Mouse (Mus musculus): ENCODE measurements around the gene Adck1. TPM values are rescaled to one million over a fixed set of nuclear protein-coding genes. Genes with fewer than 3 reads are reported as not detected.

Adck1 gene
- total and polyA plus RNA-seq, 3 experiments: 26.8 to 33.3 (median 29.4) TPM

DNA sequence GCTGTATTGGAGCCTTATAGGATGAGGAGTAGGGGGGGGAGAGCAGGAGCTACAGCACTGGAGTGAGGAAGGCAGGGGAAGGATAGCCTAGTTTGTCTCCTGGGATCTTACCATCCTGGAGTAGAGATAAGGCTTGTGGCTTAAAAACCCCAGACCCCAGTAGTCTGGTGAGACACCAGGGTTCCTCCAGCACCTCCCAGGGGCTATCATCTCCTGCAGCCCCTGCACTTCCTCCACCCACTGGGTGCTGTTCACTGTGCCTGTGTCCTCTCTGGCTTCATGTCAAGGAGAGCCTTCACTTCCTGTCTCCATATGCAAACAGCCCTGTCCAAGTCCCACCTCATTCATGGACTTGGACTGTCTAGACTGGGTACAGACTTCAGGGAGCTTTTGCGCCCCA, 96.7 kb downstream of the Adck1 start:
- H3K27ac ChIP-seq (ENCODE audit: insufficient read depth, low read depth): no peak overlapping the region
- TF ChIP-seq MEF2A (IDR thresholded peaks at IDR 0.05; ENCODE audit: borderline replicate concordance, low read depth, low read length): no peak
- no peak for TF ChIP-seq KAT2A (IDR thresholded peaks at IDR 0.05; ENCODE audit: insufficient replicate concordance, low read length)
- TF ChIP-seq BHLHE40 (IDR thresholded peaks at IDR 0.05; ENCODE audit: low read depth, low read length): no peak
- no peak for TF ChIP-seq USF2 (conservative IDR thresholded peaks at IDR 0.05; ENCODE audit: low read depth, low read length)
- no peak for TF ChIP-seq UBTF (IDR thresholded peaks at IDR 0.05; ENCODE audit: low read depth, low read length)
- no peak for TF ChIP-seq SIN3A (IDR thresholded peaks at IDR 0.05; ENCODE audit: low read length)
- TF ChIP-seq TCF12 (IDR thresholded peaks at IDR 0.05; ENCODE audit: low read depth, low read length): no peak
- TF ChIP-seq NRF1 (IDR thresholded peaks at IDR 0.05; ENCODE audit: low read depth, low read length): no peak
- TF ChIP-seq TBP (conservative IDR thresholded peaks at IDR 0.05; ENCODE audit: low read depth, low read length): no peak
- TF ChIP-seq ETS1 (conservative IDR thresholded peaks at IDR 0.05; ENCODE audit: low read depth, low read length): no peak
- no peak for TF ChIP-seq ELF1 (IDR thresholded peaks at IDR 0.05; ENCODE audit: low read depth, low read length)
- no peak for TF ChIP-seq CHD1 (IDR thresholded peaks at IDR 0.05; ENCODE audit: low read depth, low read length)

DNA sequence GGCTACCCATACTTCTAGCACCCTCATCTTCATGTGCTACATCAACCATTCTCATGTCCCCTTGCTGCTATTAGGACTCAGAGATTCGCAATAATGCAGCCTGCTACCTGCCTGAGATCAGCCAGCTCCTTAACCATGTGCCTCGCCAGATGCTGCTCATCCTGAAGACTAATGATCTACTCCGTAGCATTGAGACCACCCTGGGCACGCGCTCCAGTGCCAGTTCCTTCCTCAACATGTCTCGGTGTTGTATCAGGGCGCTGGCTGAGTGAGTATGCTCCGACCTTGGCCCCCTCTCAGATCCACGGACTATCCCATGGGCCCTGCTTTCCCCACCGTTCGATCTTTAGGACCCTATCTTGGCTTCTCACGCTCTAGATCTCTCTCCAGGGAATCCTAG, 98.6 kb downstream of the Adck1 start:
- TF ChIP-seq ZNF384 (IDR thresholded peaks at IDR 0.05; ENCODE audit: low read depth, low read length): no peak
- TF ChIP-seq JUN (IDR thresholded peaks at IDR 0.05; ENCODE audit: insufficient read depth, low read depth, low read length): no peak
- TF ChIP-seq POLR2A (IDR thresholded peaks at IDR 0.05; ENCODE audit: low read depth, low read length): no peak
- no peak for TF ChIP-seq MAFK (IDR thresholded peaks at IDR 0.05; ENCODE audit: insufficient replicate concordance, low read length)
- no peak for TF ChIP-seq MAX (IDR thresholded peaks at IDR 0.05; ENCODE audit: low read length)
- TF ChIP-seq NRF1 (IDR thresholded peaks at IDR 0.05; ENCODE audit: low read depth, low read length): no peak
- no peak for TF ChIP-seq IRF4 (IDR thresholded peaks at IDR 0.05; ENCODE audit: low read depth, low read length)
- TF ChIP-seq TBP (conservative IDR thresholded peaks at IDR 0.05; ENCODE audit: low read depth, low read length): no peak
- no peak for TF ChIP-seq ETS1 (conservative IDR thresholded peaks at IDR 0.05; ENCODE audit: low read depth, low read length)
- TF ChIP-seq HCFC1 (IDR thresholded peaks at IDR 0.05; ENCODE audit: low read depth, low read length): no peak
- TF ChIP-seq SMC3 (IDR thresholded peaks at IDR 0.05; ENCODE audit: low read depth, low read length): no peak
- TF ChIP-seq ELF1 (IDR thresholded peaks at IDR 0.05; ENCODE audit: low read depth, low read length): no peak
- TF ChIP-seq MEF2A (IDR thresholded peaks at IDR 0.05; ENCODE audit: borderline replicate concordance, low read depth, low read length): no peak
- no peak for TF ChIP-seq POLR2AphosphoS2 (IDR thresholded peaks at IDR 0.05; ENCODE audit: low read depth, low read length)
- no peak for TF ChIP-seq USF1 (IDR thresholded peaks at IDR 0.05; ENCODE audit: low read depth, low read length)
- Histone ChIP-seq H3K27me3 (replicated peaks) (no peaks in the 10 kb centered on the region), H3K27ac (ENCODE audit: insufficient read depth, low read depth) (no peak overlapping the region), H3K4me3 (replicated peaks in 1 of 3; ENCODE audit: low read depth in 2 of 3, low read length in 2 of 3, poor library complexity in 1 of 3) (no peak overlapping the region), H3K9me3 (replicated peaks; ENCODE audit: low read length) (no peaks in the 10 kb centered on the region), H3K79me2 (replicated peaks; ENCODE audit: control insufficient read depth, extremely low read depth, insufficient read depth, poor library complexity, severe bottlenecking) (no peaks in the 10 kb centered on the region), H3K36me3 (replicated peaks in 1 of 2; ENCODE audit: control insufficient read depth in 1 of 2, insufficient read depth in 1 of 2, low read length in 1 of 2) (peaks cover 14 to 78% of the 10 kb centered on the region in 2 experiments), H3K9ac (ENCODE audit: insufficient read depth, low read depth) (no peak overlapping the region), H3K4me2 (ENCODE audit: insufficient read depth, low read depth, poor library complexity, severe bottlenecking) (no peak overlapping the region), H3K4me1 (ENCODE audit: control insufficient read depth in 1 of 2, insufficient read depth in 2 of 2) (no peaks in the 10 kb centered on the region; a peak in 1 of 4 replicates)
- in situ Hi-C loops (cut with MboI; ENCODE audit: low pct_ligation_motif_present, low pct_unique_long_range_greater_than_20kb, low sequenced_read_pairs) (no loop called here), dilution Hi-C loops (cut with MboI; ENCODE audit: extremely low pct_ligation_motif_present, extremely low pct_unique_long_range_greater_than_20kb, low sequenced_read_pairs) (no loop called here)
- DNase-seq (ENCODE audit: extremely low read depth): no peak

More for the DNA sequence above, 96.7 kb downstream of the Adck1 start:
- no peaks in the 10 kb centered on the region for H3K79me2 ChIP-seq (replicated peaks; ENCODE audit: control insufficient read depth, extremely low read depth, insufficient read depth, poor library complexity, severe bottlenecking)
- no peaks in the 10 kb centered on the region; a peak in 1 of 4 replicates for H3K4me1 ChIP-seq (ENCODE audit: control insufficient read depth in 1 of 2, insufficient read depth in 2 of 2)
- dilution Hi-C loops (cut with MboI; ENCODE audit: extremely low pct_ligation_motif_present, extremely low pct_unique_long_range_greater_than_20kb, low sequenced_read_pairs) (no loop called here), in situ Hi-C loops (cut with MboI; ENCODE audit: low pct_ligation_motif_present, low pct_unique_long_range_greater_than_20kb, low sequenced_read_pairs) (no loop called here)
- H3K4me3 ChIP-seq (replicated peaks in 1 of 3; ENCODE audit: low read depth in 2 of 3, low read length in 2 of 3, poor library complexity in 1 of 3): no peak overlapping the region
- H3K27me3 ChIP-seq (replicated peaks): no peaks in the 10 kb centered on the region
- no peak overlapping the region for H3K9ac ChIP-seq (ENCODE audit: insufficient read depth, low read depth)
- no peak overlapping the region for H3K4me2 ChIP-seq (ENCODE audit: insufficient read depth, low read depth, poor library complexity, severe bottlenecking)
- DNase-seq (ENCODE audit: extremely low read depth): no peak
- peaks cover 14 to 80% of the 10 kb centered on the region in 2 experiments for H3K36me3 ChIP-seq (replicated peaks in 1 of 2; ENCODE audit: control insufficient read depth in 1 of 2, insufficient read depth in 1 of 2, low read length in 1 of 2)
- H3K9me3 ChIP-seq (replicated peaks; ENCODE audit: low read length): no peaks in the 10 kb centered on the region

Measured in CH12.LX (cell line).